Mouse (Mus musculus) embryo, embryonic 11.5 days (tissue): ENCODE data around the gene Gm21190.
"Not testable (repeated sequence)": the region's sequence is repeated elsewhere in the genome, so short reads cannot be mapped to it uniquely, and the experiment has no call there.

Experiments used
- DNase-seq: peaks from one replicate; pipeline ENCODE4 v3.0.0-alpha.2; 2012; ENCODE audit warnings: low read depth, low spot score

Gene Gm21190

GRCm38 (mm10) chr5:15529122-15529521 is at the start of gene Gm21190:
Gm21190 (minus strand) TSS chr5:15529222.
- not testable (repeated sequence) for DNase-seq

- DNase-seq, result not testable (repeated sequence)
These were observed 48.0 kb upstream of the Gm21190 start, which contains the start of gene Gm21083 for GRCm38 (mm10) chr5:15577033-15577432. Gm21083 (plus strand) TSS chr5:15577333.

- DNase-seq, result not testable (repeated sequence)
These were observed 44.7 kb upstream of the Gm21190 start for GRCm38 (mm10) chr5:15573735-15574134.

GRCm38 (mm10) chr5:15561425-15562264 is 32.6 kb upstream of the Gm21190 start:
- not testable (repeated sequence) for DNase-seq

GRCm38 (mm10) chr5:15558654-15559053 is 29.6 kb upstream of the Gm21190 start:
- not testable (repeated sequence) for DNase-seq

GRCm38 (mm10) chr5:15549606-15550005 is 20.6 kb upstream of the Gm21190 start:
- not testable (repeated sequence) for DNase-seq

- not testable (repeated sequence) for DNase-seq
These were observed 20.1 kb upstream of the Gm21190 start for GRCm38 (mm10) chr5:15549134-15549533.

GRCm38 (mm10) chr5:15548642-15549041 is 19.6 kb upstream of the Gm21190 start:
- not testable (repeated sequence) for DNase-seq

- DNase-seq, result not testable (repeated sequence)
These were observed 6.6 kb downstream of the Gm21190 start for GRCm38 (mm10) chr5:15522470-15522869.

GRCm38 (mm10) chr5:15522028-15522427 is 7.0 kb downstream of the Gm21190 start:
- not testable (repeated sequence) for DNase-seq

GRCm38 (mm10) chr5:15520418-15520817 is 8.6 kb downstream of the Gm21190 start:
- not testable (repeated sequence) for DNase-seq

GRCm38 (mm10) chr5:15517150-15517549 is 11.9 kb downstream of the Gm21190 start:
- not testable (repeated sequence) for DNase-seq

- not testable (repeated sequence) for DNase-seq
These were observed 16.8 kb downstream of the Gm21190 start for GRCm38 (mm10) chr5:15512236-15512635.

GRCm38 (mm10) chr5:15509911-15510310 is 19.1 kb downstream of the Gm21190 start:
- not testable (repeated sequence) for DNase-seq

GRCm38 (mm10) chr5:15508460-15509451 is 20.3 kb downstream of the Gm21190 start:
- not testable (repeated sequence) for DNase-seq

- DNase-seq, result not testable (repeated sequence)
These were observed 21.1 kb downstream of the Gm21190 start for GRCm38 (mm10) chr5:15507757-15508459.

- DNase-seq, result no peak
These were observed 21.8 kb downstream of the Gm21190 start for GRCm38 (mm10) chr5:15507309-15507619.

GRCm38 (mm10) chr5:15506575-15507308 is 22.3 kb downstream of the Gm21190 start:
- DNase-seq, result no peak

- not testable (repeated sequence) for DNase-seq
These were observed 30.1 kb downstream of the Gm21190 start for GRCm38 (mm10) chr5:15498774-15499400.

GRCm38 (mm10) chr5:15498350-15498749 is 30.7 kb downstream of the Gm21190 start:
- not testable (repeated sequence) for DNase-seq
